Mouse (Mus musculus) liver, embryonic 15.5 days (tissue): ENCODE measurements around the gene Hdac5. TPM values are rescaled to one million over a fixed set of nuclear protein-coding genes. Genes with fewer than 3 reads are reported as not detected.

Source experiments
- ATAC-seq: fragments of 200-750 bp; cut with Nextera tagmentation; 2 replicates; pipeline ENCODE4 v1.8.0; 2017; ENCODE audit warnings: moderate number of reproducible peaks, mild to moderate bottlenecking, moderate library complexity; ENCODE audit not compliant: insufficient read depth
- H3K27ac ChIP-seq: fragments of 300-500 bp; sonication (generic); replicated peaks from 2 replicates; pipeline ENCODE4 v1.5.1; 2015; ENCODE audit warnings: mild to moderate bottlenecking, inconsistent platforms
- H3K27me3 ChIP-seq: fragments of 300-500 bp; sonication (generic); 2 replicates; pipeline ENCODE4 v1.6.1; 2015; ENCODE audit warnings: mild to moderate bottlenecking, inconsistent platforms
- H3K36me3 ChIP-seq: fragments of 300-500 bp; sonication (generic); replicated peaks from 2 replicates; pipeline ENCODE4 v1.6.1; 2015; ENCODE audit warnings: moderate library complexity, mild to moderate bottlenecking, inconsistent platforms
- H3K4me1 ChIP-seq: fragments of 300-500 bp; sonication (generic); replicated peaks from 2 replicates; pipeline ENCODE4 v1.6.1; 2015; ENCODE audit warnings: inconsistent platforms
- H3K4me2 ChIP-seq: fragments of 300-500 bp; sonication (generic); 2 replicates; pipeline ENCODE4 v1.6.1; 2015; ENCODE audit warnings: moderate library complexity, mild to moderate bottlenecking, inconsistent platforms
- H3K4me3 ChIP-seq: fragments of 300-500 bp; sonication (generic); replicated peaks from 2 replicates; pipeline ENCODE4 v1.5.1; 2015; ENCODE audit warnings: mild to moderate bottlenecking, inconsistent platforms
- H3K9ac ChIP-seq: fragments of 300-500 bp; sonication (generic); 2 replicates; pipeline ENCODE4 v1.6.1; 2015; ENCODE audit warnings: moderate library complexity, mild to moderate bottlenecking, inconsistent platforms
- H3K9me3 ChIP-seq: fragments of 300-500 bp; sonication (generic); replicated peaks from 2 replicates; pipeline ENCODE4 v1.6.1; 2016; ENCODE audit warnings: inconsistent platforms
- WGBS: fragments of 180-500 bp; shearing (Covaris S2); methylation state at CpG from one replicate; pipeline ENCODE4 v1.1.7; 2015; ENCODE audit warnings: mixed read lengths; ENCODE audit not compliant: insufficient replicate concordance; 5-methylcytosine and 5-hydroxymethylcytosine counted together
- microRNA-seq: library from miRNA; unstranded; fragments of <30 nt; microRNA quantifications from one replicate; pipeline ENCODE4, GENCODE M21; 2016
- polyA plus RNA-seq: library from polyadenylated mRNA; unstranded; fragments of >200 nt; fragmentation: Nextera tagmentation; extraction: Ambion mirVana; gene quantifications from 2 replicates; pipeline ENCODE4 v1.2.1, GENCODE M21; 2015

The Hdac5 gene
- polyA plus RNA-seq, 1 experiment from 2014 or later = 17.5 TPM

GRCm38 (mm10) chr11:102145471-102146001 is 84.4 kb downstream of the Hdac5 start, which contains the start of gene Nags:
TSS of gene Nags (plus strand) at chr11:102145513.
- peak within 1 kb of the TSS; percentile 83 for H3K4me2 ChIP-seq
- WGBS = 2% methylated on average over 50 of the region's 50 CpGs
- 0 out of 2 replicates have a peak, but pooled peaks cover 7% of the 10 kb centered on the region for H3K36me3 ChIP-seq
- peak; percentile 5 for ATAC-seq
- peak within 1 kb of the TSS; percentile 64 for H3K4me3 ChIP-seq
- H3K9me3 ChIP-seq = no peaks in the 10 kb centered on the region
- peak within 1 kb of the TSS; percentile 64 for H3K27ac ChIP-seq
- H3K4me1 ChIP-seq = peaks cover 40% of the 10 kb centered on the region
- peak within 1 kb of the TSS; percentile 53 for H3K9ac ChIP-seq
- peaks cover 72% of the 10 kb centered on the region for H3K27me3 ChIP-seq

DNA sequence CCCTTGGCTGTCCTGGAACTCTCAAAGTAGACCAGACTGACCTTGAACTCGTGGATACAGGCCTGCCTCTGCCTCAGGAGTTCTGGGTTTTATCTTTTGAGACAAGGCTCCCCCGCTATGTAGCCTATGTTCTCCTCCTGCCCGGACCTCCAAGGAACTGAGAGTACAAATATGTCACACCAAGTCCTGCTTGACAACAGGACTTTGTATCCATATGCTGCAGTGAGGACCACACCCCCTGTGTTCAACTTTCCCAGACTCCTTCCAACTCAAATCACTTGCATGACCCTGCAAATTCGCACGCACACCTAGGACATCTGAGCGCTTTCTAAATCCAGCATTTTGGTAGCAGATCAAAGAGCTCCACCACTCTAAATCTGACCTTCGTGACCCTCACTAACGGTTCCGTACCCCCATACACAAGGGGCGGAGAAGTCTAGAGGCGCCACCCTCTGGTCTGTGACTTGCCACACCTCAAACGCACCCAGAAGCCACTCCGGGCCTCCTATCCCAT is 85.0 kb downstream of the Hdac5 start:
- peak overlapping the region; percentile 64 for H3K27ac ChIP-seq
- H3K4me3 ChIP-seq = peak overlapping the region; percentile 64
- H3K27me3 ChIP-seq = peaks cover 72% of the 10 kb centered on the region
- H3K4me2 ChIP-seq = peak overlapping the region; percentile 83
- peaks cover 40% of the 10 kb centered on the region for H3K4me1 ChIP-seq
- 21% methylated on average over 13 of the region's 13 CpGs for WGBS
- no peak overlapping the region for H3K9ac ChIP-seq
- 0 out of 2 replicates have a peak, but pooled peaks cover 4% of the 10 kb centered on the region for H3K36me3 ChIP-seq
- no peaks in the 10 kb centered on the region for H3K9me3 ChIP-seq
- ATAC-seq = peak; percentile 66

Small RNA genes lying within 50 kb of the gene (microRNA-seq; reads per million reads assigned to microRNA genes)
- 3.8 reads per million, percentile 11 among the genes with 10 or more reads in this experiment for gene Mir8101

Other genes starting within 250 kb of the Hdac5 start
- not detected in 2 replicates for gene Cfap97d1, start 245.9 kb downstream of the Hdac5 start, polyA plus RNA-seq
- 7.8 and 8.0 TPM in 2 replicates for gene Dusp3, start 243.2 kb downstream of the Hdac5 start, polyA plus RNA-seq
- 0.24 and 0.53 TPM in 2 replicates for gene Mpp3, start 201.7 kb downstream of the Hdac5 start, polyA plus RNA-seq
- gene Cd300lg, start 188.7 kb downstream of the Hdac5 start, polyA plus RNA-seq = 0.69 and 0.82 TPM in 2 replicates
- gene Mpp2, start 141.7 kb downstream of the Hdac5 start, polyA plus RNA-seq = 11.5 and 13.3 TPM in 2 replicates
- gene Ppy, start 128.8 kb downstream of the Hdac5 start, polyA plus RNA-seq = not detected in 2 replicates
- gene Pyy, start 122.3 kb downstream of the Hdac5 start, polyA plus RNA-seq = 0.29 and 0.71 TPM in 2 replicates
- 16.5 and 18.2 TPM in 2 replicates for gene Nags, start 84.7 kb downstream of the Hdac5 start, polyA plus RNA-seq
- gene Tmem101, start 73.8 kb downstream of the Hdac5 start, polyA plus RNA-seq = 9.6 and 12.0 TPM in 2 replicates
- 51.4 and 70.3 TPM in 2 replicates for gene Lsm12, start 44.9 kb downstream of the Hdac5 start, polyA plus RNA-seq
- 8.2 and 8.8 TPM in 2 replicates for gene G6pc3, start 40.5 kb downstream of the Hdac5 start, polyA plus RNA-seq
- 14.1 and 15.3 TPM in 2 replicates for gene BC030867, start 18.7 kb upstream of the Hdac5 start, polyA plus RNA-seq
- gene Asb16, start 38.6 kb upstream of the Hdac5 start, polyA plus RNA-seq = 0.05 and 0.06 TPM in 2 replicates
- 26.1 and 28.9 TPM in 2 replicates for gene Tmub2, start 54.8 kb upstream of the Hdac5 start, polyA plus RNA-seq
- gene Atxn7l3, start 66.5 kb upstream of the Hdac5 start, polyA plus RNA-seq = 3.8 and 4.6 TPM in 2 replicates
- 50.9 and 55.2 TPM in 2 replicates for gene Ubtf, start 89.6 kb upstream of the Hdac5 start, polyA plus RNA-seq
- gene Slc4a1, start 136.0 kb upstream of the Hdac5 start, polyA plus RNA-seq = 1,073 and 1,204 TPM in 2 replicates
- 2.2 and 2.4 TPM in 2 replicates for gene Rundc3a, start 163.2 kb upstream of the Hdac5 start, polyA plus RNA-seq
- 451 and 525 TPM in 2 replicates for gene Slc25a39, start 177.8 kb upstream of the Hdac5 start, polyA plus RNA-seq
- 94.8 and 121 TPM in 2 replicates for gene Grn, start 200.1 kb upstream of the Hdac5 start, polyA plus RNA-seq
- 0.28 and 0.61 TPM in 2 replicates for gene Fam171a2, start 217.5 kb upstream of the Hdac5 start, polyA plus RNA-seq
- gene Itga2b, start 240.0 kb upstream of the Hdac5 start, polyA plus RNA-seq = 26.9 and 35.1 TPM in 2 replicates